Mouse (Mus musculus) hindbrain, postnatal 0 days (tissue): ENCODE measurements around the gene Gm47995. TPM values are rescaled to one million over a fixed set of nuclear protein-coding genes. Genes with fewer than 3 reads are reported as not detected.
"Not testable (repeated sequence)": the region's sequence is repeated elsewhere in the genome, so short reads cannot be mapped to it uniquely, and the experiment has no call there.

Source experiments
- ATAC-seq: fragments of 200-750 bp; cut with Nextera tagmentation; 2 replicates; pipeline ENCODE4 v1.8.0; 2017; ENCODE audit warnings: mild to moderate bottlenecking, moderate TSS enrichment, moderate library complexity
- DNase-seq: peaks from one replicate; pipeline ENCODE4 v3.0.0-alpha.2; 2015; ENCODE audit warnings: low spot score
- H3K27ac ChIP-seq: fragments of 300-500 bp; sonication (generic); 2 replicates; pipeline ENCODE4 v1.5.1; 2014; ENCODE audit warnings: mild to moderate bottlenecking
- H3K27me3 ChIP-seq: fragments of 300-500 bp; sonication (generic); 2 replicates; pipeline ENCODE4 v1.6.1; 2014; ENCODE audit warnings: low read length, mixed read lengths; ENCODE audit not compliant: insufficient read depth
- H3K36me3 ChIP-seq: fragments of 300-500 bp; sonication (generic); 2 replicates; pipeline ENCODE4 v1.6.1; 2014; ENCODE audit warnings: low read length, mixed read lengths; ENCODE audit not compliant: insufficient read depth
- H3K4me1 ChIP-seq: fragments of 300-500 bp; sonication (generic); 2 replicates; pipeline ENCODE4 v1.6.1; 2014; ENCODE audit warnings: antibody characterized with exemption, low read length, mixed read lengths; ENCODE audit not compliant: insufficient read depth
- H3K4me2 ChIP-seq: fragments of 300-500 bp; sonication (generic); 2 replicates; pipeline ENCODE4 v1.6.1; 2014; ENCODE audit warnings: low read depth, mild to moderate bottlenecking, low read length, moderate library complexity, mixed read lengths
- H3K4me3 ChIP-seq: fragments of 300-500 bp; sonication (generic); 2 replicates; pipeline ENCODE4 v1.5.1; 2014; ENCODE audit warnings: low read length
- H3K9ac ChIP-seq: fragments of 300-500 bp; sonication (generic); replicated peaks from 2 replicates; pipeline ENCODE4 v1.6.1; 2014; ENCODE audit warnings: mild to moderate bottlenecking, low read length, moderate library complexity, mixed read lengths
- H3K9me3 ChIP-seq: fragments of 300-500 bp; sonication (generic); 2 replicates; pipeline ENCODE4 v1.6.1; 2016; ENCODE audit warnings: low read length, mixed read lengths
- CTCF ChIP-seq: IDR thresholded peaks from 2 replicates; pipeline ENCODE4 v1.5.1; 2016; ENCODE audit warnings: antibody characterized with exemption, control low read depth, low read depth
- WGBS: fragments of 180-500 bp; shearing (Covaris S2); extraction: QIAGEN DNeasy Blood & Tissue Kit; methylation state at CpG from one replicate; pipeline ENCODE4 v1.1.7; 2014; 5-methylcytosine and 5-hydroxymethylcytosine counted together
- polyA plus RNA-seq: library from polyadenylated mRNA; unstranded; fragments of >200 nt; fragmentation: Nextera tagmentation; extraction: Ambion mirVana; gene quantifications from 2 replicates; pipeline ENCODE4 v1.2.1, GENCODE M21; 2015
- total RNA-seq: library from RNA; depleted of rRNA; stranded (reverse); fragments of >200 nt; gene quantifications from 2 replicates; pipeline ENCODE4 v1.2.3, GENCODE M21; 2014; rRNA removed

The Gm47995 gene
- total RNA-seq (not detected in 2 replicates), polyA plus RNA-seq (not detected in 2 replicates)

DNA sequence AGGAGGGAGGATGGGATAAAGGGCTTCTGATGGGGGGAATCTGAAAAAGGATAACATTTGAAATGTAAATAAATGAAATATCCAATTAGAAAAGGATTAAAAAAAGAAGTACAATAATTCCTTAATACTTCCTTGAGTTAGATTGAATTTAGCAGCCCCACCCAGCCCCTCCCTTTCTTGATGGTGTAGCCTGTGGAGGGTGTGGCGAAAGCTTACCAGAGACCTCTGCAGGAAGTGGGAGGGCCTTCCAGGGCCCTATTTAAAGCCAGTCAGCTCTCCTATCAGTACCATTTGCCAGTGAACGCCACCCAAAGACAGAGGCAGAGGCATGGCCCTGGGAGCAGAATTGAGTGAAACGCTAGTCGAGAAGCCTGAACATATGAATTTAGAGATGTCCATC is at the start of gene Gm47995:
TSS of gene Gm47995 (plus strand) at position 329 of the 400 bp plus-strand sequence.
- not testable (repeated sequence) for H3K27ac ChIP-seq, H3K9ac ChIP-seq, H3K9me3 ChIP-seq, H3K36me3 ChIP-seq, DNase-seq, H3K27me3 ChIP-seq, H3K4me3 ChIP-seq, H3K4me1 ChIP-seq, ATAC-seq, H3K4me2 ChIP-seq
- WGBS: 100% methylated on average over 1 of the region's 4 CpGs

- Histone ChIP-seq H3K4me3 (no peak overlapping the region), H3K27me3 (no peaks in the 10 kb centered on the region), H3K9me3 (no peaks in the 10 kb centered on the region), H3K27ac (no peak overlapping the region), H3K4me2 (no peak overlapping the region), H3K9ac (no peak overlapping the region), H3K4me1 (no peaks in the 10 kb centered on the region), H3K36me3 (no peaks in the 10 kb centered on the region)
- TF ChIP-seq CTCF: no peak
- WGBS: 90% methylated on average over 7 of the region's 7 CpGs
- ATAC-seq (no peak), DNase-seq (no peak)
These were observed 48.0 kb upstream of the Gm47995 start for GRCm38 (mm10) chr1:151150211-151150610.

DNA sequence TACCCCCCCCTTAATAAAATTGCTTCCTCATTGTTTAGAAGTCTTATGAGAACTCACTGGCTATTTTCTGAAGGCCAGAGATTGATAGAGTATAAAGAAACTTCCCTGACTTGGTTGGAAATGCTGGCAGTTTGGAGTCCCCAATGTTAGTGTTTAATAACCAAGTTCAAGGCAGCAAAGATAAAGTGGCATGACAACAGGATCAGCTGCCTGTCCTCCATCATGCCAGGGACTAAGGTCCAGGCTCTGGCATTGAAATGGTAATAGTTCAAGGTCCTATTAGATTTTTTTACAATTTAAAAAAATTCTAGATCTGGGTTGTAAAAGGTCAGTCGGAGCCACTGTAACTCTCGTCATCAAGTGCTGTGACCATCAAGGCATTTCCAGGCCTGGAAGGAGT is 47.2 kb upstream of the Gm47995 start:
- Histone ChIP-seq H3K4me2 (no peak overlapping the region), H3K27ac (no peak overlapping the region), H3K36me3 (no peaks in the 10 kb centered on the region), H3K4me3 (no peak overlapping the region), H3K9ac (no peak overlapping the region), H3K4me1 (no peaks in the 10 kb centered on the region), H3K9me3 (no peaks in the 10 kb centered on the region), H3K27me3 (no peaks in the 10 kb centered on the region)
- no peak for TF ChIP-seq CTCF
- DNase-seq (no peak), ATAC-seq (no peak)
- 73% methylated on average over 2 of the region's 2 CpGs for WGBS

DNA sequence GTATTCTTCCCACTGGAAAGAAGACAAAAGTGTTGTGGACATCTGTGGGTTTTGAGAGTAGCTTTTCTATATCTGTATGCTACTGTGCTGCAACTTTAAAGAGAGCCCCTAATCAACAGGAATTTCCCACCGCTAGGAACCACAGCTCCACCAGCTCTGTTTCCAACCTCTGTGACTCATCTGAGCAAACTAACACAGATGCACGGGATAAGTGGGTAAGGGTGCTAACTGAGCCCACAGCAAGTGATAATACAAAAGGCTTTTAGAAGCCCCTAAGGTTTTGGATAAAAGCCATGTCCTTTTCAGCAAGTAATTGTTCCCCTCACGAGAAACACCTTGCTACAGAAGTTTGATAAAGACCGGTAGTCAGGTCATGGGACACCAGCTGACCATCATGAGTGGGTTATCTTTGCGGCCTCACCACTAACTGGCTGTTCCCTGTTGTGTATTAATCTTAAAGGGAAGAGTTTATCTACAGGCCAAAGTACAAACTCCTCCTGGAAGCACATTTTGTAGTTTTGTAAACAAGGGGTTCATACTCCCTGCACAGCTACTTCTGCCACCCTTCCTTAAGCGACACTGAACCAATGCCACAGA is 45.1 kb upstream of the Gm47995 start:
- Histone ChIP-seq H3K27me3 (no peaks in the 10 kb centered on the region), H3K36me3 (no peaks in the 10 kb centered on the region), H3K9ac (no peak overlapping the region), H3K4me3 (no peak overlapping the region), H3K27ac (no peak overlapping the region), H3K4me1 (no peaks in the 10 kb centered on the region), H3K4me2 (no peak overlapping the region), H3K9me3 (no peaks in the 10 kb centered on the region)
- WGBS: 82% methylated on average over 6 of the region's 6 CpGs
- TF ChIP-seq CTCF: no peak
- ATAC-seq (no peak), DNase-seq (no peak)

GRCm38 (mm10) chr1:151154131-151154530 is 44.1 kb upstream of the Gm47995 start:
- not testable (repeated sequence) for H3K27me3 ChIP-seq, H3K9ac ChIP-seq, H3K36me3 ChIP-seq, ATAC-seq, H3K4me3 ChIP-seq, DNase-seq, H3K4me1 ChIP-seq, H3K27ac ChIP-seq, H3K4me2 ChIP-seq, H3K9me3 ChIP-seq
- 95% methylated on average over 9 of the region's 9 CpGs for WGBS

- H3K4me3 ChIP-seq: no peak overlapping the region
- H3K4me1 ChIP-seq: no peaks in the 10 kb centered on the region
- no peak for TF ChIP-seq CTCF
- no peak for ATAC-seq
- WGBS: 93% methylated on average over 3 of the region's 3 CpGs
- no peaks in the 10 kb centered on the region for H3K9me3 ChIP-seq
- no peak overlapping the region for H3K9ac ChIP-seq
- no peaks in the 10 kb centered on the region for H3K27me3 ChIP-seq
- no peak overlapping the region for H3K27ac ChIP-seq
- H3K4me2 ChIP-seq: no peak overlapping the region
- no peak for DNase-seq
- no peaks in the 10 kb centered on the region for H3K36me3 ChIP-seq
These were observed 42.1 kb upstream of the Gm47995 start for GRCm38 (mm10) chr1:151156129-151156528.

- H3K27me3 ChIP-seq: no peaks in the 10 kb centered on the region
- H3K4me3 ChIP-seq: no peak overlapping the region
- H3K9me3 ChIP-seq: no peaks in the 10 kb centered on the region
- no peak overlapping the region for H3K9ac ChIP-seq
- no peaks in the 10 kb centered on the region for H3K36me3 ChIP-seq
- DNase-seq (no peak), ATAC-seq (no peak)
- no peak for TF ChIP-seq CTCF
- 78% methylated on average over 7 of the region's 7 CpGs for WGBS
- no peak overlapping the region for H3K27ac ChIP-seq
- no peaks in the 10 kb centered on the region for H3K4me1 ChIP-seq
- no peak overlapping the region for H3K4me2 ChIP-seq
These were observed 41.2 kb upstream of the Gm47995 start for GRCm38 (mm10) chr1:151156777-151157632.
